Mouse (Mus musculus) lung, postnatal 4 days (tissue): ENCODE data around the gene Tex261.

ENCODE experiments used
- DNase-seq, 2 experiments: peaks; one replicate each; pipeline ENCODE4 v3.0.0; 2021

Tex261 gene

DNA sequence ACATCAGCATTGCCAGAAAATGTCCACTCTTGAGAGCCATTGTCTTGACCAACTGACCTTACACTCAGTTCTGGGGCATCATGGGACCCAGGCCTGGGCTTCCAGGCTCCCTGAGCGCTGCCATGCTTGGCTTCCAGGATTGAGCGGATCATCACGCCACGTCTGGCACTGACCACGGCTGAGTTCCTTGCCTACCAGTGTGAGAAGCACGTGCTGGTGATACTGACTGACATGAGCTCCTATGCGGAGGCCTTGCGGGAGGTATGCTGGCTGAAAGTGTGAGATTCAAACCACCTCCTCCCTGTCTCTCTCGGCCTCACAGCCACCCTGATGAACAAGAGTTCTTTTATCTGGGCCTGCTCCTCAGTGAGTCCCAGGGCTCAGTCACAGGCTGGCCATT lies 19.6 kb downstream of the Tex261 start:
- DNase-seq: no peak

- DNase-seq: peak in 1 of 2 experiments; percentile 72
Observed at GRCm38 (mm10) chr6:83750171-83750684, 25.4 kb downstream of the Tex261 start.

GRCm38 (mm10) chr6:83749286-83749685 lies 26.3 kb downstream of the Tex261 start:
- no peak for DNase-seq

GRCm38 (mm10) chr6:83745466-83745865 lies 30.1 kb downstream of the Tex261 start:
- no peak for DNase-seq

GRCm38 (mm10) chr6:83744557-83744956 lies 31.1 kb downstream of the Tex261 start:
- DNase-seq: no peak

DNA sequence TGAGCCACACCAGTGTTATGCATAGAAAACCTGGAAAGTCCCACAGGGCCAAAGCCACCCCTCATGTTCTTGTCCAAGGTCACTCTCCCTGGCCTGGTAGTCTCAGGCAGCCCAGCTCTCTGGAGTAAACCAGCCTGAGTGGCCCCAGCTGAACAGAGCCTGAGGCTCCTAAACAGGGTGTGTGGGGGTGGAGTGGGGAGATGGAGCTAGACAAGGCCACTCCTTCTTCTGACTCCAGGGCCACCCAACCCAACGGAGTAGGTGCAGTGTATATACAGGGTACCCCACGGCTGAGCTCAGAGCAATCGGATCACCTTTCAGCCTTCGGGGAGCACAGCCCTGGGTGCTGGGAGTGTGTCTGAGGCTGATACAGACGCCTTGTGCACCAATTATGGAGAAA lies 31.5 kb downstream of the Tex261 start:
- no peak for DNase-seq

- no peak for DNase-seq
Observed at GRCm38 (mm10) chr6:83743212-83743611, 32.4 kb downstream of the Tex261 start.

- DNase-seq: no peak
Observed at GRCm38 (mm10) chr6:83742761-83743160, 32.9 kb downstream of the Tex261 start, which contains the start of gene Atp6v1b1. TSS of gene Atp6v1b1 (plus strand) at chr6:83742990.

DNA sequence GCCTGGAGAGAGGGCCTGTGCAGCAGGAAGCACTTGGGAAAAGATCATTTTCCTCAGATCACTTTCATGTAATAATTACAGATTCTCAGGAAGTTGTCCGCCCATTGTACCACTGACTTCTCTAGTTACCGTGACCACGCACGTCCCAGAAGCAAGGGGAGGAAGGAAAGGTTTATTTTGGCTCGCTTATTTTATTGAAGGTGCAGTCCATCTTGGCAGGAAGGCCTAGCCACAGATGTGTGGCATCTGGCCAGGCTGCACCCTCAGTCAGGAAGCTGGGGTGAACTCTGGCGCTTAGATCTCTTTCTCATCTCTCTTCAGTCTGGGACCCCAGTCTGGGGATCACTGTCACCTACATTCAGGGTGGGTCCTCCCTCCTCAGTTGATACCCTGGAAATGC lies 37.0 kb downstream of the Tex261 start:
- no peak for DNase-seq

- DNase-seq: no peak
Observed at GRCm38 (mm10) chr6:83737311-83737710, 38.3 kb downstream of the Tex261 start.

DNA sequence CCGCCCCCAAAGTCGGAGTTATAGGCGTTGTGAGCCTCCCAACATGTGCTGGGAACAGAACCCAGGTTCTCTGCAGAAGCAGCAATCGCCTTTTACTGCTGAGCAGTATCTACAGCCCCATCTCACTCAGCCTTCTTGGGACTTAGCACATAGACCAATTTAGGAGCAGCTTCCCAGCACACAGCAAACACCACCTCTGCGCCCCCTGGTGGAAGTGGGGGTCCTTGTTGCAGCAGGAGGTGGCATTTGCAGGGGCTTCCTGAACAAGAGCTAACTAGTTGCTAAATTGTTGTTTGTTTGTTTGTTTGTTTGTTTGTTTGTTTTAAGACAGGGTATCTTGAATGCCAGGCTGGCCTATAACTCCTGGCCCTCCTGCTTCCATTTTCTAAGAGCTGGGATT lies 44.5 kb downstream of the Tex261 start:
- DNase-seq: peak; percentile 69 to 79

DNA sequence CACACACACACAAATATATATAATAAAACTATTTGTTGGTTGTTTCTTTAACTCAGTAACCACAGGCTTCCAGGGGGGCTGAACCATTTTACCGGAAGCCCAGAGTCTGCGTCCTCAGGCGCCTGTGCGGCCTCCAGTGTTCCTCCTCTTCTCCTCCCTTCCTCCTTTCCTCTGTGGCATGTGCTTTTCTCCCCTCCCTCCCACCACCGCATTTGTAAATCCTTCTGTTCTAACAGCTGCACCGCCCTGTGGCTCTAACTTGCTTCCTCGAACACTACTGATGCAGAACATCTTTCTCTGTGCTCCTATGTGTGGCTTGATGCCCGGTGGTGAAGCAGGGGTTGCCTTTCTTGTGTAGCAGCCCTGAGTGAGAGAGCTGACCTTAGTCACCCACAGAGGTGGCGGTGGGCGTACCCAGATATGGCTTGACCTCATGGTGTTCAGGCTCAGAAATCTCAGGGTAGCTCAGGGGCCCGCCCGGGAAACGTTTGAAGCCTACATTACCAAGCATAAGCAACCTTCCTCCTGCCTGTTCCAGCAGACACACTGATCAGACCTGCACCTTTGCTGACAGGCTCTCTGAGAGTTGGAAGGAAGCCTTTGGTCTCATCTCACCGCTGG lies 46.2 kb downstream of the Tex261 start:
- DNase-seq: no peak

GRCm38 (mm10) chr6:83728488-83728887 lies 47.1 kb downstream of the Tex261 start:
- DNase-seq: peak in 1 of 2 experiments; percentile 21

DNA sequence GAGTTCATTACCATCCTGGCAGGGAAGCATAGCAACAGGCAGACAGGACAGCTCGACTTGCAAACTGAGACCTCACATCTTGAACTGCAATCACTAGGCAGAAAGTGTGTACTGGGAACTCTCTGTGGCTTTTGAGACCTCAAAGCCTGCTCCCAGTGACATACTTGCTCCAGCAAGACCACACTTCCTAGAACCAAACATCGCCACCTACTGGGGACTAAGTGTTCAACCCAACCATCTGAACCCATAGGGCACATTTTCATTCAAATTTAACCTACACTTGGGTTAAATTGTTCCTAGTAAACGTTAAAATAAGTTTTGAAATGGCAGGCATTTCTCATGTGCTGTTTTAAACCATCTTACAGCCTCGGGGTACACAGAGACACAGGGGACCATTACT lies 48.4 kb downstream of the Tex261 start:
- no peak for DNase-seq

GRCm38 (mm10) chr6:83722526-83722925 lies 53.1 kb downstream of the Tex261 start:
- no peak for DNase-seq
